Mouse (Mus musculus): ENCODE results near the gene Slc41a3.

The Slc41a3 gene

GRCm38 (mm10) chr6:90683831-90684532 lies 79.5 kb downstream of the Slc41a3 start:
- no peak for DNase-seq (ENCODE audit: low read depth)

DNA sequence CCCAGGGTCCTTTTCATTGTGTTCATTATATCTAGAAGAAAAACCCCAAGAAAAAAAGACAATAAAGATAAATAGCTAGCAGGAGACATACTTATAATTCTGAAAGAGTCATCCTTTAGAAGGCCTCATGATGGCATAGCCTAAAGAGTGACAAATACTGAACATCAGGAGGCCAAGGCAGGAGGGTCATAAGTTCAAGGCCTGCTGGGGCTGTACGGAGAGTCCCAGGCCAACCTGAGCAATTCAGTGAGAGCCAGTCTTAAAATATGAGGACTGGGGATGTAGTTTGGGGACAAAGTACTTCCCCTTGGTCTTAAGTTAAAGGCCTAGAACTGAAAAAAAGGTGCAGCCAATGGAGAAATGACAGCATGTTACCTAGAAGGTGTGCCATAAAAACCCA lies 82.3 kb downstream of the Slc41a3 start:
- no peak for DNase-seq (ENCODE audit: low read depth)

DNA sequence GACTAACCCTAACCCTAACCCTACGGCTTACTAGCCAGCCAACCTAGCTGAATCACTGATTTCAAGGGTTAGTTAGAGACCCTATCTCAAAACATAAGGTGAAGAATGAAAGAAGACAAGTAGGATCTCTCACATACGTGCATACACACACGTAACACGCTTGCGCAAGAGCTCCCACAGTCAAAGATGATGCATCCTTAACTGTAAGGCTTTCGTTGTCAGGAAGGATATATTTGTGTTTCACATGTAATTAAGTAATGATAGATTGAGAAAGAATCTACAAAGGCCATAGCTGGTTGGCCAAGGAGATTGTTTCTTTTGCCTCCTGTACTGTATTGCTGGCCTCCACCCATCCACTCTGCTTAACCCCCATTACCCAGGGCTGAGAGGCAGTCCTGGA lies 83.5 kb downstream of the Slc41a3 start:
- no peak for DNase-seq (ENCODE audit: low read depth)

- DNase-seq (ENCODE audit: low read depth), result no peak
Observed at GRCm38 (mm10) chr6:90688742-90689141, 84.2 kb downstream of the Slc41a3 start.

DNA sequence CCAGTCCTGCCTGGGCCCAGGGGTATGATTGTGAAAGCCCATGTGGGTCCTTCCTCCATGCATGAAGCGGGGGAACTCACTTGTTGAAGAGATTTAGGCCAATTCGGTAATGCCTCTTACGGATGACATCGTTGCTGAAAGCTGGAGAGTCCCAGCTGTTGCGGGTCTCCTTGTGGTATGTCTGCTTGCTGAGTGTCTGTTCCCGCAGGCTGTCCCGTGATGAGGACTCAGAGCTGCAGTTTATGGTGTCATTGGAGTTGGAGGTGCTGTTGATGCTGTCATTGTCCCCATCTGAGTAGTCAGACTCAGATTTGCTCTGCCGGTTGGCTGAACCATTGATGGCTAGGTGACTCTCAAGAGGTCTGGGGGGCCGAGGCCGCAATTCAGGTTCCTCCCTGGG lies 85.0 kb downstream of the Slc41a3 start:
- DNase-seq (ENCODE audit: low read depth), result no peak

GRCm38 (mm10) chr6:90691935-90692334 lies 87.4 kb downstream of the Slc41a3 start:
- no peak for DNase-seq (ENCODE audit: low read depth)

GRCm38 (mm10) chr6:90692404-90692803 lies 87.9 kb downstream of the Slc41a3 start:
- DNase-seq (ENCODE audit: low read depth), result no peak

GRCm38 (mm10) chr6:90695754-90696153 lies 91.2 kb downstream of the Slc41a3 start:
- DNase-seq (ENCODE audit: low read depth), result no peak

All from naive thymus-derived CD4-positive, alpha-beta T cell, adult 2 months (primary cell).